Mouse (Mus musculus) urinary bladder, adult 18-20 months (tissue): ENCODE measurements around the gene Adamtsl4.
"Not testable (repeated sequence)": the region's sequence is repeated elsewhere in the genome, so short reads cannot be mapped to it uniquely, and the experiment has no call there.

Experiments used
- DNase-seq, 2 experiments: peaks; one replicate each; pipeline ENCODE4 v3.0.0; 2022; ENCODE audit warnings: low spot score in 2 of 2, mixed read lengths in 2 of 2

Gene Adamtsl4

DNA sequence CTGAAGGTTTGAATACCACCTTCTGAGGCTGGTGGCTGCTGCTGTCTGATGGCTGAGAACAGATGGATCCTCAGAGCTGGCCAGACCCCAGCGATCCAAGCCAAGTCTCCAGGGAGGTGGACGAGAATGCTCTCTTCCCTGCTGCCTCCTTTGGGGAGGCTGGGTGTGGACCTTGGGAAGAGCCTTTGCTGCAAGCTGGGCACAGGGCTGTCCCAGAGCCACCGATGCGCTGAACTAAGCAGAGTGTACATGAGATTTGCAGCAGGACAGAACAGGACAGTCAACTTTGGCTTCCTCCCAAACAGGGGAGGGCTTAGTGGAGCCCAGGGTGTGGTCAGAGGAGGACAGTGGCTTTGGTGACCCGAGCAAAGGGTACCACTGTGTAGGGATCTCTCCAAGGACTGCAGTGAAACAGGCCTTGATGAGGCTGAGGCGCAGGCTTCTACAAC lies 12.5 kb upstream of the Adamtsl4 start:
- no peak for DNase-seq

DNA sequence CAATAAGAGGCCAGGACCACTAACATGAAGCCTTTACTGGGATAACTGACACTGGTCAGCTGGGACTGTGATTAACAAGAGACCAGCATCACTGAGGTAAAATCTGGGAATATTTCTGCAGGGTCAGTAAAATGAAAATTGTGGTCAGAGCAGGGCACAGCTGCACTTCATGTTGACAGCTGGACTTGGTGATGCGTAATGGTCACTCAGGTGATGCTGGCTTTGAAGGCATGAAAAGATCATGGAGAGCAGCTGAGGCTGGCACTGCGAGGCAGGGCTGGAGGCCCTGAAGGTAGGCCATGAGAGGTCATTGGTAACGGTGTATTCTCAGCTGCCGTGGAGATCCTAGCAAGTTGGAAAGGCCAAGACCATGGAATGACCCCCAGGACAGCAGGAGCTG lies 10.6 kb upstream of the Adamtsl4 start:
- DNase-seq = no peak

DNA sequence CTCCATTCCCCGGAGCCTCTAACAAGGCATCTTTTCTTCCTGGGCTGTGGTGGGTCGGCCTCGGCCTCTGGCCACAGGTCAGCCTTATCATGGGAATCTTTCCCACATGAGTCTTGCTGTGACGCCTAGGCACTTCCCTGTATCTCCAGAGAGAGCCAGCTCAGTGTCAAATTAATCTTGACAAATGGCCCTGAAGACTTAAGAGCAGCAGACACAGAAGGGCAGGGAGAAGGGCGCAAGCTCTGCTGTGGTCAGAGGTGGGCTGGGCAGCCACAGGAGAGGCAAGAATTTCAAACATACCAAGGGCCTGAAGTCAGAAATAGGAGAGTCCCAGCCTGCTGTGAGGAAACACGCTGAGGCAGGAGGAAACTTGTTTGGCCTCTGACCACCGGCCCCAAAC lies 8.6 kb upstream of the Adamtsl4 start:
- DNase-seq = peak in 1 of 2 experiments; percentile 72

- DNase-seq = no peak
These were observed 8.1 kb upstream of the Adamtsl4 start for GRCm38 (mm10) chr3:95695796-95696195.

DNA sequence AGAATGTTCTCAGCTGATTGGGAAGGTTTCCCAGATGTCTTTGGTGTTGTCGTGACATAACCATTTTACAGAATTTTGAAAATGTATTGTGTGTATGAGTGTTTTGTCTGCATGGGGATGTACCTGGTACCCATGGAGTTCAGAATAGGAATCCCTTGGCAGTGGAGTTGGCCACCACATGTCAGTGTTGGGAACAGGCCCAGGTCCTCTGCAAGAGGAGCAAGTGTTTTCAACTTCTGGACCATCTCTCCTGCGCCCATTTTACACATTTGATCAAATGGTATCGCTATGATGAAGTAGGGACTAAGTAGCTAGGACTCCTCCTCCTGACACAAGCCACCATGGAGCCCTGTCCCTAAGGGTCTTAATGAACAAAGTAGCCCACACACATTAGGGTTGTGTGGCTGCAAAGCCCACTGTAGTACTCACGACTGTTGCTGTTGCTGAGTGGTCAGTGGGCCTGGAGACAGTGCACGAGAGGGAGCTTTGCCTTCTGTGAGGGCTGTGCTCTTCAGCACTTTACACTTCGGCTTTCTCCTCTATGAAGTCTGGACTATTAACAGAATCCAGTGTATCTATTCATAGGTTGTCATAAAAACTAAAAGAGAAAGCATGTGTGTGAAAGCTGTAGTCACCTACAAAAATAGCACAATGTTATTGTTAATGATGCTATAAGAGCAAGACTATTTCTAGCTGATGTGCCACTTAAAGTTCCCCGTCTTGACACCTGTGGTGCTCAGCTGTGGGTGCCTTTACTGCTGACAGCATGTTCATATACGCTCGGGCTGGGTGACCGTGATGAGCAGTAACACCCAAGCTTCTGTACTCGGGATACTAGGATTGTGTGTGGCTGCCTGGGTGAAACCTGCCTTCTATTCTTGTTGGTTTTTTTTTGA lies 7.3 kb upstream of the Adamtsl4 start:
- no peak for DNase-seq

DNA sequence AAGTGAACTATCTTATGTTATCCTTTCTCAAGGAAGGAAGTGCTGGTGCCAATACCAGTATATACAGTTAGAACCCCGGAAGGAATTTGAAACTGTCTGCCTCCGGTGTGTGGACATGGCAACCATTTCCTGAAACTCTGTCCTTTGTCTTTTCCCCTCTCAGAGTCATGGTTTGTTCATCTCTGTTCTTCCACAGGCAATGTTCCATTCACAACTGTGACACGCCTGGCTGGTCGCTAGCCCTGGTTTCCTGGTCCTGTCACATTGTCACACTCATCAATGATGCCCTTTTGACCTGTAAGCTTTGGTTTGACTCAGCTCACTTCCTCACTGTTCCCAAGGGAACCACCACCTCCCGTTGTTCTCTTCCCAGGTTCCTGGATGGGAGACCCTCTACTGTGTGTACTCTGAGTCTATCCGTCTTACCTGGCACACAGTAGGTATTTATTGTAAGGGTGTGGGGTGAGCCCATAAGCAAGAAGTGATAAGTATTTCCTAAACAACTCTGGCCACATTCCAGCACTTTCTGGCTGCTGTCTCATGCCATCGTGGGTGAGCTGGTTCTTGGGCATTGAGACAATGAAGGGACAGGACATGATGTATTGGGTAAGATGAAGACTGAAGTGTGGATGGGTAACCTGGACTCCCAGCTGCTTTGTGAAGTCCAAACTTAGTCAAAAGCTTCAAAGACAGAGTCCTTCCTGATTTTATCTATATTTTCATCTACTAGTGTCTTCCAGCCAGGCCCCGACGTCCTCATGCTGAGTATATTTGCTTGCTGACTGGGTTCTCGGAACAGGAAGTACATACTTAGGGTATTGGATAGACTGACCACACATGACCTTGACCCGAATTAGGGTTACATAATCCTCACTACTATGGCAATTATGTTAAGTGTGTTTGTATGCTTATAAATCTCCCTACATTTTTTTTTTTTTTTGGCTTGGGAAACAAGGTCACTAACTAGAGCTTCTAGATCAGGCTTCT lies 6.4 kb upstream of the Adamtsl4 start:
- no peak for DNase-seq

GRCm38 (mm10) chr3:95692677-95693076 lies 5.0 kb upstream of the Adamtsl4 start:
- DNase-seq = no peak

- not testable (repeated sequence) for DNase-seq
These were observed 2.8 kb upstream of the Adamtsl4 start for GRCm38 (mm10) chr3:95690552-95690951.

GRCm38 (mm10) chr3:95689940-95690339 lies 2.2 kb upstream of the Adamtsl4 start:
- DNase-seq = no peak

DNA sequence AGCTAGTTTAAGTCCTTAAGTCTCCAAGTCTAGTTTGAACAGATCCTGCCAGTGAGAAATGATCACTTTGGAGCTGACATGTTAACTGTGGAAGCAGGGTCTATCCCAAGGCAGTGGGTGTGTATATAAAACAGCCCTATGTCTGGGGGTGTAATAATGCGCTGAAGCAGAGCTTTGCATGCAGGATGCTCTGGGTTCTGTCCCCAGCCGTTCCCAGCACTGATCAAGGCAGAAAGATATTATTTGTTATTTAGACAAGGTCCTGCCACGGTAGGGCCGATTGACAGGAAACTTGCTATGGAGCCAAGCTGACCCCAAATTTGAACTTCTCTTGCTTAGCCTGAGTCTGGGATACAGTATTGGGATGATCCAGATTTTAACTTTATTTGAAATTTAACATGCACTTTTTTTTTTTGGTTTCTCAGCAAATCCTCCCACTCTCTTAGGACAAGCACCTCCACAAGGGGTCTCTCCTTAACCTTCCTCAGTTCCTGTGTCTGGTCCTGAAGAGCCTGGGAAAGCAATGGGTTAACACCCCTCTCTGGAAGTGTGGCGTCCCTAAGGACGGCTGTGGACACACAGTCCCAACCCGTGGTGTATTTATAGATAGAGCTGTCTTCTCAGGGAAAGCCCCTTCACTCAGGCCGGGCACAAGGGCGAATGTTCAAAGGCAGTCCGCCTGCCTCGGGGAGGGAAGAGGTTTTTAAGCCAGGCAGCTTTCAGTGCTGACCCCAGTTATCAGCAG lies 1.6 kb upstream of the Adamtsl4 start:
- no peak for DNase-seq

- DNase-seq = no peak
These were observed 571 bp downstream of the Adamtsl4 start for GRCm38 (mm10) chr3:95687168-95687523.

DNA sequence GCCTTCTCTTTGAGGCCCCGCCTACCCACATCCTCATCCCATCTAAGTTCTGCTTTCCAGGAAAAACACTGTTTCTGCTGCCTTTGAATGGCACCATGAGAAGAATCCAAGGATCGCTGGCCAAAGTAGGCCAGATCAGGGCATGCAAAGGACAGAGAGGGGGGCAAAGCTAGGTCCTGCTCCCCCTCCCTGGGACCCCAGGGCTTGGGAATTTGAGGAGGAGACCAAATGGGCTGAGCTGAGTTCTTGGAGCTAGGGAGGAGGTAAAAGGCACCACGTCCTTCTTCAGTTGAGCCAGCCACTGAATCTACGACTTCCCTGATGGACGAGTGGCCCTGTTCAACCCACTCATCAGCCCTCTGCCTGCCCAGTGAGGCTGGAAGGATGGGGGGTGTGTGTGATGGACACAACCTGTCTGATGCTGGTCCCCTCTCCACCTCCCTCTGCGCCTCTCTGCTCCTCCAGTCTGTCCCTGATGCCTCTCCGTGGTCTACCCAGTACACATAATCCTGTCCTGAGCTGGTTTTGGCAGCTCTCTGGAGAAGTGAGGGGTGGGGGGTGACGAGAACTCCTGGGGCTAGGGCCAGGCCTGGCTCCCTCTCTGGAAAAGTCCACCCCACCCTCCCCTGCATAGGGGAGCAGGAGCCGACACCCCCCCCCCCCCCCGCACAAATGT lies 1.1 kb downstream of the Adamtsl4 start:
- DNase-seq = no peak

DNA sequence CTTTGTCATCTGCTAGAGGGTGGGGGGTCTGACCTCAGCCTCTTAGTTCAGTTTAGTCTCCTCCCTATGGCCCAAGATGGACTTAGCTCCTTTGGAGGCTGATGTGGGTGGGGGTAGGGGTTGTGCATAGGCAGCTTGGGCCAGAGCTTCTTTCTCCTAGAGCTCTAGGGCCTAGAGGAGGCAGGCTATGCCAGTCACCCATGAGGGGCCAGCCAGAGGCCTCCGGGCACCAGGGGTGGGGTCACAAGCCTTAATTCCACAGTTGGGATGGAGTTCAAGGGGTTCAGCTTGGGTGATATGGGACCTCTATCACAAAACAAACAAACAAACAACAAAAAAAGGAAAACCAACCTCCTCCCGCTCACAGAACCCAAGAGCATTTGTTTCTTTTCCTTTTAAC lies 2.0 kb downstream of the Adamtsl4 start:
- DNase-seq = no peak

DNA sequence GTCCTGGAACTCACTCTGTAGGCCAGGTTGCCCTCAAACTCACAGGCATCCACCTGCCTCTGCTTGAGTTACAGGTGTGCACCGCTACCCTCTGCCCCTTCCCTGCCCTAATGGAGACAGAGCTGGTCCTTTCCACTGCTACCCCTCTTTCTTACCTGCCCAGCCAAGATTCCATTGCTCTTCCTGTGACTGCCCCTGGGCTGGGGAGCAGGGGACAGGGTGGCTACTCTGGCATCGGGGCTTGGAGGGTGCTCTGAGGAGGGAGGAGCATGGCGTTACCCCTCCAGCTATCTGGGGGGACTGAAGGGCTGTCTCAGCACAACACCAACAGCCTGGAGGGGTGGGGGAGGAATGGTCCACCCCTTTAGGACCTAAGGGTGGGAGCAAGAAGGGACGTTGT lies 2.4 kb downstream of the Adamtsl4 start:
- DNase-seq = no peak

DNA sequence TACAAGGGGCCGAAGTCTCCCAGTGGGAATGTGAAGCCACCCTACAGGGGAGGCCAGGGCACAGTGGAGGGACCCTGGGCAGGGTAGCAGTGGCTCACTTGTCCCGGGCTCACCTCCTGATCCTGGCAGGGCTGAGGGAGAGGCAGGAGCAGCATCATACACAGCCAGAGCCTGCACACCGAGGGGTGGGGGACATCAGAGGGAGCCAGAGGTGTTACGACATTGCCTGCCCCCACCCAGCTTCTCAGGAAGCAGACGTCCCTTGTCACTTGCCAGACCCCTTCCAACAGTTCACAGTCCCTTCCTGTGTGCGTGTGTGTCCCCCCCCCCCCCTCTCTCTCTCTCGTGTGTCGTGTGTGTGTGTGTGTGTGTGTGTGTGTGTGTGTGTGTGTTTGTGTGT lies 2.9 kb downstream of the Adamtsl4 start:
- no peak for DNase-seq

DNA sequence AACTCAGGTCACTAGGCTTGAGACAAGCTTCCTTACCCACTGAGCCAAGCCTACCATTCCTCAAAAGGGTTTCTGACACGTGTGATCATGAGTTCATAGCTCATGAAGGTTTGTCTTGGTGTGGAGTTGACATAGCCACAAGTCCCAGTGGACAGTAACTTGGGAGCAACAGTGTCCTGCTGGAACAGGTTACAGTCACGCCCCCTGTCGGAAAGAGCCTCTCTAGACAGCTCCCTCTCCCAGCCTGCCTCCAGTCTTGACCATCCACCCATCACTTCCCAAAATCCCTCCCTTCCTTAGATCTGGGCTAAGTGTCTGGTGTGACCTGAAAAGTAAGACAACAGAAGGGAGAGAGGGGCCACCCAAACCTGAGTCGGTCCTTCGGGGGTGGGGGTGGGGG lies 4.8 kb downstream of the Adamtsl4 start:
- DNase-seq = no peak

DNA sequence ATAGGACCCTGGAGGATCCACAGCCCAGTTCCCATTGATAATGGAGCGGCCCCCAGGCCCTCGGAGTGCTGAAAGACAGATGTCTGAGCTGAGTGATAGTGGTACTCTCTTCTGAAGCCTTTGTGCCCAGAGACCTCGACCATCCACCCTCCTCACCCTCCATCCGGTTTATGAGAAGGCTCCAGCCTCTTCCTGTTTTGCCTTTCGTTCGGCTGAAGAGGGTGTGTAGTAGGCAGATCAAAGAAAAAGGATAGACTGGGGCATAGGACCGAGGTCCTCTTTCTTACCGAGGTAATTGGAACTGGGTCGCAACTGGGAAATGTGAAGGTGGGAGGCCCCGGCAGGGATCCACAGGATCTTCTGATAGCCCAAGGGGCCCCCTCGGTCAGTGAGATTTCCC lies 6.4 kb downstream of the Adamtsl4 start:
- DNase-seq = no peak

DNA sequence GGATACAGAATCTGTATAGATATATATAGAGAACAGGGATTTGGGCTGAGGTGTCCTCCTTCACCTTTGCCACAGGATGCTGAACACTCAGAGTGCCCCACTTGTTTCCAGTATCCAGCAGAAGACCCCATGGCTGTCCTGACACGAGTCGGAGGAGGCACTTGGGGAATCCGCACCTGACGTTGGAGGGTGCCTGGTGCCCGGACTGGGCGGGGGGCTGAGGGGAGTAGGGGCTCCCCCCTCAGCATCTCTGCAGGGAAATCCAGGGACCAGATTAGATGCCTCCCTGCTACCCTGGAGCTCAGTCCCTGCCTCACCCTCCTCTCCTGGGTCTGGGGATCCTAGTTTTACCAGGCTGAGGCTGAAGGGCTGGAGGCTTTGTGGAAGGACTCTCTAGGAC lies 7.0 kb downstream of the Adamtsl4 start:
- DNase-seq = no peak

DNA sequence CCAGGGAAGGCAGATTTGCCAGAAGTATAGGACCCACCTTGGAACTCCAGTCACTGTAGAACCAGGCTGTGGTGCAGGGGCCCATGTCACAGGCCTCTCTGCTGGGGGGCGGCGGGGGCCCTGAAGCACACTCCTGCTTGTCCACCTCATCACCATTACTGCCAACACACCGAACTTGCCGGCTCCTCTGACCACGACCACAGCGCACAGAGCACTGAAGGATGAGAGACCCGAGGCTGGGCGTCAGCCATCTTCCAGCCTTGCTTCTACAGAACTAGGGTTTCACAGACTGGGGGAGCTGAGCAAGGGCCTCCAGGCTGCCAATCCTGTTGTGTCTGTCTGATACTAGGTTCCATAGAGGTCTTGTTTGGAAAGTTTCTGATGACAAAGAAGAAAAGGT lies 8.2 kb downstream of the Adamtsl4 start:
- no peak for DNase-seq

DNA sequence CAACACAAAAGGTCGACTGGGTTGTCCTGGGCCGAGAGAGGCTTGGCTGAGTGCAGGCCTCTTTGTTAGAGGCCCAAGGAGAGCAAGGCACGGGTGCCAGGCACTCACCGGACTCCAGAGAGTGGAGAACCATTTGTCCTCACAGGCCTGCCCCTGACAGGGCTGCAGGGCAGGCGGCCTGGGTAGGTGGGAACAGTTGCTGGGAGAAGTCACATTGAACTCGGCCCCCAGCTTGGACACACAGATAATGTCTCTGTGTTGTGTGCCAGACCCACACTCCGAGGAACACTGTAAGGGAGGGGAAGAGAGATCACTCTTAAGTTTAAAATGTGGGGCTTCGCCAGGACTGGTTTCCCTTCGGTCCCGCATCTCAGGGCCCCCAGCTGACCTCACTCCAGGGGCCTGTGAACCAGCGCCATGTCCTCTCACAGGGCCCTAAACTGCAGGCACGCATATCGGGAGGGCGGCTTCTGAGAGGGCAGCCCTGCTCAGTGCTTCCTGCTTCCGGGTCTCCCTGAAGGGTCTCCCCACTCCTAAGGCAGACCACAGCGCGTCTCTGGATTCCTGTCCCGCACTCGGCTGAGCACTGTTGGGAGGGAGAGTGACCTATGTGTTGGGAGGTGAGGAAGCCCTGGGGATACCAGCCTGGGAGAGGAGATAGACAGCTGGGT lies 10.2 kb downstream of the Adamtsl4 start:
- no peak for DNase-seq
